9 mouse cellular contexts compared by ENCODE assay signal in genomic region chr11:49652401-49653078, GRCm38 (mm10). TPM values are rescaled to one million over a fixed set of nuclear protein-coding genes. Genes with fewer than 3 reads are reported as not detected.
A peak's percentile ranks its signal among the peaks of the same experiment; 100 is the strongest.
DNase-seq lines count a peak whose midpoint lies in the region; ATAC-seq lines count a peak whose summit lies in the region.
"Had no signal": no experiment of that assay in that cellular context is flagged by ENCODE, and none has a peak within 500 bp of the region (broad histone marks: within the 10 kb centered on the region; RNA-seq: fewer than 3 reads in every experiment).

No protein-coding gene starts in this region.

- 26% methylated on average over 19 of the region's 19 CpGs for WGBS in hindbrain, embryonic 11.5 days
- 19% methylated on average over 19 of the region's 19 CpGs for WGBS in lung, embryonic 16.5 days

- DNase-seq in NIH3T3 (ENCODE audit: low read depth): peak; percentile 81
- DNase-seq in cerebellum, postnatal 10 days: peak; percentile 94 to 97
- DNase-seq in frontal cortex, postnatal 10 days (ENCODE audit: low spot score in 2 of 2): peak; percentile 71 to 82
- peak; percentile 91 for DNase-seq in hindbrain, embryonic 11.5 days (ENCODE audit: low spot score)
- peak; percentile 71 for DNase-seq in layer of hippocampus, adult 9-10 months (ENCODE audit: low spot score)
- peak; percentile 83 for DNase-seq in ovary, postnatal 36 days (ENCODE audit: low spot score)
- DNase-seq in thymus, postnatal 10 days (ENCODE audit: low spot score in 2 of 2): peak; percentile 60 to 90

- peak; percentile 68; the same call in 1 of the 2 replicates for ATAC-seq in hindbrain, embryonic 11.5 days (ENCODE audit: low FRiP score)
- ATAC-seq in lung, embryonic 16.5 days (ENCODE audit: low read depth): peak; percentile 75

- no peak overlapping the region for H3K27ac ChIP-seq in hindbrain, embryonic 11.5 days (ENCODE audit: low read depth, low read length)
- no peak overlapping the region for H3K27ac ChIP-seq in lung, embryonic 16.5 days (ENCODE audit: low read length)

- no peak overlapping the region for H3K9ac ChIP-seq in hindbrain, embryonic 11.5 days (ENCODE audit: low read depth, low read length)
- H3K9ac ChIP-seq in lung, embryonic 16.5 days (ENCODE audit: low read length): no peak overlapping the region

- H3K36me3 ChIP-seq in hindbrain, embryonic 11.5 days (ENCODE audit: control insufficient read depth, insufficient read depth, low read length): no peaks in the 10 kb centered on the region
- no peaks in the 10 kb centered on the region for H3K36me3 ChIP-seq in lung, embryonic 16.5 days (ENCODE audit: control insufficient read depth, insufficient read depth, low read length)

- no peaks in the 10 kb centered on the region for H3K9me3 ChIP-seq in hindbrain, embryonic 11.5 days (ENCODE audit: control insufficient read depth, low read length)
- H3K9me3 ChIP-seq in lung, embryonic 16.5 days (ENCODE audit: control insufficient read depth, low read length): no peaks in the 10 kb centered on the region

- no peaks in the 10 kb centered on the region for H3K27me3 ChIP-seq in hindbrain, embryonic 11.5 days (ENCODE audit: control insufficient read depth, insufficient read depth, low read length)
- no peaks in the 10 kb centered on the region for H3K27me3 ChIP-seq in lung, embryonic 16.5 days (ENCODE audit: control insufficient read depth, insufficient read depth, low read depth, low read length)

- H3K4me2 ChIP-seq in hindbrain, embryonic 11.5 days (replicated peaks; ENCODE audit: low read depth, low read length): no peak overlapping the region
- H3K4me2 ChIP-seq in lung, embryonic 16.5 days (ENCODE audit: low read depth, low read length): peak overlapping the region; percentile 31

- no peak overlapping the region for H3K4me3 ChIP-seq in hindbrain, embryonic 11.5 days (ENCODE audit: low read depth, low read length)
- no peak overlapping the region for H3K4me3 ChIP-seq in lung, embryonic 16.5 days (ENCODE audit: low read length)
- H3K4me3 ChIP-seq: myocyte had no signal

- H3K4me1 ChIP-seq in hindbrain, embryonic 11.5 days (replicated peaks; ENCODE audit: control insufficient read depth, insufficient read depth, low read length): no peaks in the 10 kb centered on the region
- H3K4me1 ChIP-seq in lung, embryonic 16.5 days (replicated peaks; ENCODE audit: control insufficient read depth, insufficient read depth, low read length): peaks cover 3% of the 10 kb centered on the region; the same call in 1 of the 2 replicates

RNA-seq across cellular contexts. Expression of gene Scgb3a1, which starts 10.9 kb away (rescaled TPM):
- not detected in 2 replicates for polyA plus RNA-seq in hindbrain, embryonic 11.5 days (2014; fragmentation: Nextera tagmentation; extraction: Ambion mirVana)
- polyA plus RNA-seq in lung, embryonic 16.5 days (2015; fragmentation: Nextera tagmentation; extraction: Ambion mirVana): 3.1 and 12.6 TPM in 2 replicates
- polyA plus RNA-seq: myocyte had no signal

RNA-seq across cellular contexts. Expression of gene Flt4, which starts 43.5 kb away (rescaled TPM):
- 3.0 and 3.1 TPM in 2 replicates for polyA plus RNA-seq in hindbrain, embryonic 11.5 days (2014; fragmentation: Nextera tagmentation; extraction: Ambion mirVana)
- polyA plus RNA-seq in lung, embryonic 16.5 days (2015; fragmentation: Nextera tagmentation; extraction: Ambion mirVana): 8.8 and 10.7 TPM in 2 replicates

RNA-seq across cellular contexts. Expression of gene Cnot6, which starts 60.0 kb away (rescaled TPM):
- 60.5 and 65.3 TPM in 2 replicates for polyA plus RNA-seq in hindbrain, embryonic 11.5 days (2014; fragmentation: Nextera tagmentation; extraction: Ambion mirVana)
- 54.2 and 57.1 TPM in 2 replicates for polyA plus RNA-seq in lung, embryonic 16.5 days (2015; fragmentation: Nextera tagmentation; extraction: Ambion mirVana)
